Mouse (Mus musculus): Measurements from ENCODE around the gene Rgs13.

GRCm38 (mm10) chr1:144202939-144203338, 25.8 kb upstream of the Rgs13 start:
- TF ChIP-seq RCOR1 (conservative IDR thresholded peaks at IDR 0.05; ENCODE audit: low read depth, low read length) (no peak), MAFK (IDR thresholded peaks at IDR 0.05; ENCODE audit: insufficient replicate concordance, low read length) (no peak), POLR2A (IDR thresholded peaks at IDR 0.05; ENCODE audit: low read depth, low read length) (no peak), MAX (IDR thresholded peaks at IDR 0.05; ENCODE audit: low read length) (no peak), JUN (IDR thresholded peaks at IDR 0.05; ENCODE audit: insufficient read depth, low read depth, low read length) (no peak)
